Mouse (Mus musculus) myocyte (in vitro differentiated cells): ENCODE measurements around the gene Ganab. TPM values are rescaled to one million over a fixed set of nuclear protein-coding genes. Genes with fewer than 3 reads are reported as not detected.
"Not testable (repeated sequence)": the region's sequence is repeated elsewhere in the genome, so short reads cannot be mapped to it uniquely, and the experiment has no call there.

ENCODE experiments used
- H3K27me3 ChIP-seq: one replicate; pipeline ENCODE4 v1.6.1; 2011; ENCODE audit not compliant: control insufficient read depth, insufficient read depth, insufficient read length
- H3K36me3 ChIP-seq: one replicate; pipeline ENCODE4 v1.6.1; 2011; ENCODE audit not compliant: control insufficient read depth, insufficient read depth
- H3K4me2 ChIP-seq: one replicate; pipeline ENCODE4 v1.6.1; 2011; ENCODE audit warnings: low read depth, control low read depth
- H3K4me3 ChIP-seq: one replicate; pipeline ENCODE4 v1.5.1; 2011; ENCODE audit warnings: mild to moderate bottlenecking, control low read depth, moderate library complexity
- H3K79me2 ChIP-seq: one replicate; pipeline ENCODE4 v1.6.1; 2011; ENCODE audit not compliant: control insufficient read depth, insufficient read depth
- H3ac ChIP-seq: one replicate; pipeline ENCODE4 v1.6.1; 2011; ENCODE audit not compliant: control insufficient read depth, insufficient read length
- CEBPB ChIP-seq: IDR thresholded peaks from 2 replicates; pipeline ENCODE4 v1.6.1; 2011; ENCODE audit warnings: mild to moderate bottlenecking, moderate library complexity; ENCODE audit not compliant: poor library complexity, insufficient read depth, severe bottlenecking
- E2F4 ChIP-seq: IDR thresholded peaks from one replicate; pipeline ENCODE4 v1.6.1; 2011; ENCODE audit warnings: mild to moderate bottlenecking, control low read depth, moderate library complexity; ENCODE audit not compliant: insufficient read depth
- MAX ChIP-seq: IDR thresholded peaks from one replicate; pipeline ENCODE4 v1.6.1; 2011; ENCODE audit warnings: low read depth, mild to moderate bottlenecking, control low read depth
- MYOD1 ChIP-seq, 3 experiments: IDR thresholded peaks; one replicate each; pipeline ENCODE4 v1.6.1; 2011; ENCODE audit warnings: control low read depth in 2 of 3, low read depth in 2 of 3, mild to moderate bottlenecking in 2 of 3, moderate library complexity in 1 of 3; ENCODE audit not compliant: insufficient read length in 2 of 3, control insufficient read depth in 1 of 3
- MYOG ChIP-seq, 3 experiments: IDR thresholded peaks; one replicate each; pipeline ENCODE4 v1.6.1; 2011; ENCODE audit warnings: control low read depth in 2 of 3, low read depth in 2 of 3, mild to moderate bottlenecking in 2 of 3; ENCODE audit not compliant: insufficient read length in 2 of 3, control insufficient read depth in 1 of 3, insufficient read depth in 1 of 3
- POLR2A ChIP-seq: IDR thresholded peaks from one replicate; pipeline ENCODE4 v1.6.1; 2011; ENCODE audit warnings: low read depth, mild to moderate bottlenecking, control low read depth, moderate library complexity; ENCODE audit not compliant: insufficient read length
- POLR2AphosphoS2 ChIP-seq: IDR thresholded peaks from one replicate; pipeline ENCODE4 v1.6.1; 2011; ENCODE audit warnings: low read depth, control low read depth; ENCODE audit not compliant: insufficient read length
- REST ChIP-seq: IDR thresholded peaks from one replicate; pipeline ENCODE4 v1.6.1; 2011; ENCODE audit warnings: mild to moderate bottlenecking, control low read depth, moderate library complexity; ENCODE audit not compliant: insufficient read depth, insufficient read length
- SRF ChIP-seq: IDR thresholded peaks from one replicate; pipeline ENCODE4 v1.6.1; 2011; ENCODE audit warnings: low read depth; ENCODE audit not compliant: control insufficient read depth, insufficient read length
- TCF12 ChIP-seq: IDR thresholded peaks from one replicate; pipeline ENCODE4 v1.6.1; 2011; ENCODE audit warnings: mild to moderate bottlenecking, control low read depth; ENCODE audit not compliant: poor library complexity, insufficient read depth, severe bottlenecking
- TCF3 ChIP-seq: IDR thresholded peaks from one replicate; pipeline ENCODE4 v1.6.1; 2011; ENCODE audit warnings: low read depth, control low read depth; ENCODE audit not compliant: insufficient read length
- USF1 ChIP-seq: IDR thresholded peaks from one replicate; pipeline ENCODE4 v1.6.1; 2011; ENCODE audit warnings: low read depth, mild to moderate bottlenecking, control low read depth, moderate library complexity
- polyA plus RNA-seq: library from polyadenylated mRNA; unstranded; fragments of >200 nt; fragmentation: generic; extraction: Trizol; gene quantifications from one replicate; pipeline ENCODE4 v1.2.1, GENCODE M21; 2012; ENCODE audit warnings: missing spikeins

Ganab gene
- polyA plus RNA-seq, 1 experiment = 109 TPM

DNA sequence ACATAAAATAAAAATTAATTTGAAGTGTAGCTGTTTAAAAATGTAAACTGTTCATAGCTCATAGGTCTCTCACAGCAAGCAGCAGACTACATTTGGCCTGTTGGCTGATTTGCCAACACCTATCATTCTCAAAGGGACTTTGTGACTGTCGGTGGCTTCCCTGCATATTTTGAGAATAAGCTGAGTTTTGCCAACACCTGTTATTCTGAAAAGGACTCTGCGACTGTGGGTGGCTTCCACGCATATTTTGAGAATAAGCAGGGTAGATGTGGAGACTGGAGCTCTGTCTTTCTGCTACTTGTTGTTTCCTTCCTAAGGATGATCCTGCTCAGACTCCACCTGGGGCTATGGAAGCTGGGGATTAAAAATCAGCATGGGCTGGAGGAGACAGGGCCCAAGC, 44.8 kb upstream of the Ganab start:
- H3K36me3 ChIP-seq = peaks cover 8% of the 10 kb centered on the region

DNA sequence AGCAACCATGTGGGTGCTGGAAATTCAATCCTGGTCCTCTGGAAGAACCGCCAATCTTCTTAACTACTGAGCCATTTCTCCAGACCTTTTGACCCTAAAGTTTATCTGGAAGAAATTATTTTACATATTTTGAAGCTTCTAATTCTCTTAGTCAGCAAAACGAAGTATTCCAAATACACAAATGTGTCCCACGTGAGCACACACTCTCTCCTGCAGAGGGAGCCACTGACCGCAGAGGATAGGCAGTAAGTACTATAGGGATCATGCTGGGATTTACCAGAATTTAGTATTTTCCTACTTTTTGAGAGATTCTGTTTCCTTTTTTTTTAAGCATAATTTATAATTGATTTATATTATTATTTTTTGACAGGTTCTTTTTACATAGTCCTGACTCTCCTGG, 40.2 kb upstream of the Ganab start:
- no peak overlapping the region for H3K4me2 ChIP-seq
- H3K4me3 ChIP-seq = no peak overlapping the region
- TF ChIP-seq MYOG (IDR thresholded peaks at IDR 0.05; ENCODE audit: control insufficient read depth in 1 of 3, insufficient read depth in 1 of 3, insufficient read length in 2 of 3, low read depth in 2 of 3) = no peak
- TF ChIP-seq TCF12 = no peak
- no peak for TF ChIP-seq SRF
- TF ChIP-seq REST = no peak
- peak; percentile 78 for TF ChIP-seq USF1
- no peak for TF ChIP-seq TCF3

More for the DNA sequence above, 44.8 kb upstream of the Ganab start:
- Histone ChIP-seq H3ac (no peak overlapping the region), H3K79me2 (no peaks in the 10 kb centered on the region), H3K4me2 (no peak overlapping the region), H3K4me3 (no peak overlapping the region), H3K27me3 (no peaks in the 10 kb centered on the region)
- TF ChIP-seq TCF3 (no peak), SRF (no peak), MYOD1 (IDR thresholded peaks at IDR 0.05; ENCODE audit: control insufficient read depth in 1 of 3, insufficient read length in 2 of 3, low read depth in 2 of 3) (no peak), USF1 (no peak), CEBPB (no peak), POLR2A (no peak)

DNA sequence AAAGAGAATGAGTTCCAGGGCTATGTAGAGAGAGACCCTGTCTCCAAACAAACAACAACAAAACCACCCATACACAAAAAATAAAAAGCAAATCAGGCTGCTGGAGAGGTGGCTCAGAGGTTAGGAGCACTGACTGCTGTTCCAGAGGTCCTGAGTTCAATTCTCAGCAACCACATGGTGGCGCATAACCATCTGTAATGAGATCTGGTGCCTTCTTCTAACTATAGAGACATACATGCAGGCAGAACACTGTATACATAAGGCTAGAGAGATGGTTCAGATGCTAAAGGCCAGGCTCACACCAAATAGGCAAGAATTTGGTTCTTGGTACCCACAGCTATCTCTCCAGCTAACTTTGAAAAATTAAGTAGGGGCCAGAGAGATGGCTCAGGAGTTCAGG, 38.9 kb upstream of the Ganab start:
- Histone ChIP-seq H3K79me2 (no peaks in the 10 kb centered on the region), H3K4me2 (no peak overlapping the region), H3K36me3 (no peaks in the 10 kb centered on the region), H3K27me3 (no peaks in the 10 kb centered on the region), H3K4me3 (no peak overlapping the region), H3ac (no peak overlapping the region)
- no peak for TF ChIP-seq POLR2AphosphoS2
- no peak for TF ChIP-seq MAX
- no peak for TF ChIP-seq TCF12
- no peak for TF ChIP-seq REST
- TF ChIP-seq USF1 = no peak
- TF ChIP-seq SRF = no peak
- TF ChIP-seq MYOG (IDR thresholded peaks at IDR 0.05; ENCODE audit: control insufficient read depth in 1 of 3, insufficient read depth in 1 of 3, insufficient read length in 2 of 3, low read depth in 2 of 3) = no peak
- no peak for TF ChIP-seq CEBPB

More for the DNA sequence above, 40.2 kb upstream of the Ganab start:
- Histone ChIP-seq H3K36me3 (no peaks in the 10 kb centered on the region), H3ac (no peak overlapping the region), H3K79me2 (no peaks in the 10 kb centered on the region), H3K27me3 (no peaks in the 10 kb centered on the region)

DNA sequence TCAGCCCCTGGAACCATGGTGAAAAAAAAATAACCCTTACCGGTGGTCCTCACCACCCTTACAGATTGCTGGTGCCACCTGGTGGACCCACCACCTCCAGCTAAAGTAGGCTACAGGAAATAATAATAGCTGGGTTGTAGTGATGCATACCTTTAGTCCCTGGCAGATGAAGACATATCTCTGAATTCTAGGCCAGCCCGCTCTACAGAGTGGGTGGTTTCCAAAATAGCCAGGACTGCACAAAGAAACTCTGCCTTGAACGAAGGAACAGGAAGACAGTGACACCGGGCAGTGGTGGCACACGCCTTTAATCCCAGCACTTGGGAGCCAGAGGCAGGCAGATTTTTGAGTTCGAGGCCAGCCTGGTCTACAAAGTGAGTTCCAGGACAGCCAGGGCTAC, 33.6 kb upstream of the Ganab start:
- TF ChIP-seq CEBPB (no peak), SRF (no peak), MAX (no peak), POLR2AphosphoS2 (no peak)
- H3K36me3 ChIP-seq = no peaks in the 10 kb centered on the region
- H3K79me2 ChIP-seq = no peaks in the 10 kb centered on the region
- H3ac ChIP-seq = no peak overlapping the region
- H3K27me3 ChIP-seq = no peaks in the 10 kb centered on the region
- H3K4me2 ChIP-seq = no peak overlapping the region
- no peak overlapping the region for H3K4me3 ChIP-seq

DNA sequence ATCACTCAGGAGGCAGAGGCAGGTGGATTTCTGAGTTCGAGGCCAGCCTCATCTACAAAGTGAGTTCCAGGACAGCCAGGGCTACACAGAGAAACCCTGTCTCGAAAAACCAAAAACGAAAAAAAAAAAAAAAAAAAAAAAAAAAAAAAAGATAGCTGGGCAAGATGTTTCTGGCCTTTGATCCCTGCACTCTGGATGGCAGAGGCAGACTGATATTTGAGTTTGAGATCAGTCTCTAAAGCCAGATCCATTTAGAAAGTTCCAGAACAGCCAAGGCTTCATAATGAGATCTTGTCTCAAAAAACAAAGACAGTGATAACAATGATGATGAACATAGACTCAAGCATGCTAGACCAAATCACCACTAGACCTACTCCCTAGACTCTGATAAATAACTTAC, 27.5 kb upstream of the Ganab start:
- H3K27me3 ChIP-seq = not testable (repeated sequence)
- peak overlapping the region; percentile 77 for H3K4me3 ChIP-seq
- H3K79me2 ChIP-seq = peaks cover 19% of the 10 kb centered on the region
- peak overlapping the region; percentile 80 for H3ac ChIP-seq
- peak overlapping the region; percentile 75 for H3K4me2 ChIP-seq
- peaks cover 19% of the 10 kb centered on the region for H3K36me3 ChIP-seq

DNA sequence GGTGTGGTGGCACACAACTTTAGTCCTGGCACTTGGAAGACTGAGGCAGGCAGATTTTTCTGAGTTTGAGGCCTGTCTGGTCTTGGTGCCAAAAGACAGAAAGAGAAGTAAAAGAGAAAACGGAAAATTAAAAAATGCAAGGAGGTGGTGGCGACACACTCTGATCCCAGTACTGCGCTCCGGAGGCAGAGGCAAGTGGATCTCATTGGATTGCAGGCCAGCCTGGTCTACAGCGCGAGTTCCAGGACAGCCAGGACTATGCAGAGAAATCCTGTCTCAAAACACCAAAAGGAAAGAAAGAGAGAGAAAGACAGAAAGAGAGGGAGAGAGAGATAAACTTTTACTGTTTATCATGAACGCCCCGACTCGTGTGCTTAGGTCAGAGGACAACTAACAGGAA, 27.0 kb upstream of the Ganab start:
- peak overlapping the region; percentile 80 for H3ac ChIP-seq
- peaks cover 23% of the 10 kb centered on the region for H3K36me3 ChIP-seq
- no peaks in the 10 kb centered on the region for H3K27me3 ChIP-seq
- H3K79me2 ChIP-seq = peaks cover 19% of the 10 kb centered on the region
- peak overlapping the region; percentile 75 for H3K4me2 ChIP-seq
- TF ChIP-seq REST (no peak), USF1 (no peak), POLR2A (no peak), CEBPB (no peak), TCF12 (no peak), TCF3 (no peak), SRF (no peak), MAX (no peak), E2F4 (no peak), POLR2AphosphoS2 (no peak), MYOD1 (IDR thresholded peaks at IDR 0.05; ENCODE audit: control insufficient read depth in 1 of 3, insufficient read length in 2 of 3, low read depth in 2 of 3) (no peak), MYOG (IDR thresholded peaks at IDR 0.05; ENCODE audit: control insufficient read depth in 1 of 3, insufficient read depth in 1 of 3, insufficient read length in 2 of 3, low read depth in 2 of 3) (no peak)
- peak overlapping the region; percentile 77 for H3K4me3 ChIP-seq
